Mouse (Mus musculus) lung, postnatal 14 days (tissue): Measurements from ENCODE around the gene Spata13.

Experiments used
- DNase-seq: peaks from one replicate; pipeline ENCODE4 v3.0.0; 2021

Gene Spata13

GRCm38 (mm10) chr14:60682361-60683023 is 48.7 kb downstream of the Spata13 start:
- peak; percentile 71 for DNase-seq

GRCm38 (mm10) chr14:60683989-60684388 is 50.2 kb downstream of the Spata13 start:
- no peak for DNase-seq

- no peak for DNase-seq
Observed at GRCm38 (mm10) chr14:60686733-60687132, 52.9 kb downstream of the Spata13 start.

GRCm38 (mm10) chr14:60687241-60687640 is 53.4 kb downstream of the Spata13 start:
- peak; percentile 44 for DNase-seq

- peak; percentile 81 for DNase-seq
Observed at GRCm38 (mm10) chr14:60688509-60689205, 54.9 kb downstream of the Spata13 start.

- DNase-seq: no peak
Observed at GRCm38 (mm10) chr14:60689768-60690167, 56.0 kb downstream of the Spata13 start.

GRCm38 (mm10) chr14:60690631-60691030 is 56.8 kb downstream of the Spata13 start:
- DNase-seq: no peak

- DNase-seq: no peak
Observed at GRCm38 (mm10) chr14:60693122-60693536, 59.3 kb downstream of the Spata13 start.

GRCm38 (mm10) chr14:60693666-60694065 is 59.9 kb downstream of the Spata13 start:
- no peak for DNase-seq

GRCm38 (mm10) chr14:60694215-60694997 is 60.6 kb downstream of the Spata13 start:
- peak; percentile 81 for DNase-seq

GRCm38 (mm10) chr14:60697351-60697750 is 63.5 kb downstream of the Spata13 start:
- DNase-seq: no peak

- DNase-seq: no peak
Observed at GRCm38 (mm10) chr14:60698980-60699379, 65.2 kb downstream of the Spata13 start.

- DNase-seq: no peak
Observed at GRCm38 (mm10) chr14:60702377-60703140, 68.8 kb downstream of the Spata13 start.

- DNase-seq: no peak
Observed at GRCm38 (mm10) chr14:60704510-60704909, 70.7 kb downstream of the Spata13 start.

GRCm38 (mm10) chr14:60704961-60705360 is 71.2 kb downstream of the Spata13 start:
- peak; percentile 49 for DNase-seq

- no peak for DNase-seq
Observed at GRCm38 (mm10) chr14:60709192-60709591, 75.4 kb downstream of the Spata13 start.

- DNase-seq: no peak
Observed at GRCm38 (mm10) chr14:60709749-60710148, 75.9 kb downstream of the Spata13 start.

GRCm38 (mm10) chr14:60711161-60711560 is 77.4 kb downstream of the Spata13 start:
- DNase-seq: no peak

- peak; percentile 37 for DNase-seq
Observed at GRCm38 (mm10) chr14:60711590-60712288, 77.9 kb downstream of the Spata13 start.

GRCm38 (mm10) chr14:60712289-60712830 is 78.6 kb downstream of the Spata13 start:
- DNase-seq: no peak

- no peak for DNase-seq
Observed at GRCm38 (mm10) chr14:60715686-60716085, 81.9 kb downstream of the Spata13 start.

- DNase-seq: no peak
Observed at GRCm38 (mm10) chr14:60721304-60721703, 87.5 kb downstream of the Spata13 start.
